Mouse (Mus musculus): ENCODE data around the gene Olfr62. TPM values are rescaled to one million over a fixed set of nuclear protein-coding genes. Genes with fewer than 3 reads are reported as not detected.

Gene Olfr62
- not detected in 2 replicates for polyA plus RNA-seq (2012; rRNA removed)

DNA sequence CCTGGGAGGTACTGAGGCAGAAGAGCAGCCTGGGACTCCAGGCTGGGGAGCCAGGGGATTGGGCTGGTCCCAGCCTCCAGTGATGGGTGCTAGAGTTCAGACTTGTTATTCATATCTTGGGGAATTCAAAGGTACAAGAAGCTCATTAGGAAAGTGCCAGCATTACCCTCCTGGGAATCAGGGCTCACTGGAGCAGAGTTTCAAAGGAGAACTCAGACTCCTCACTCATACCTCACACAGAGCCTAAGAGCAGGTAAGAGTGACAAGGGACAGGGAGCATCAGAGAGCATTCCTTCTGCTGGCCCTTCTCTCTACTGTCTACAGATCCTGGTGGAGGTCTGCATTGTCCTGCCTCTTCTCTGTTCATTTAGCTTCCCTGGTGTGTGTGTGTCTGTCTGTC, at the start of gene Olfr62:
Gene Olfr62, plus strand, starts transcription at position 301 of the 400 bp plus-strand sequence.
- no peak for DNase-seq (ENCODE audit: low read depth)

DNA sequence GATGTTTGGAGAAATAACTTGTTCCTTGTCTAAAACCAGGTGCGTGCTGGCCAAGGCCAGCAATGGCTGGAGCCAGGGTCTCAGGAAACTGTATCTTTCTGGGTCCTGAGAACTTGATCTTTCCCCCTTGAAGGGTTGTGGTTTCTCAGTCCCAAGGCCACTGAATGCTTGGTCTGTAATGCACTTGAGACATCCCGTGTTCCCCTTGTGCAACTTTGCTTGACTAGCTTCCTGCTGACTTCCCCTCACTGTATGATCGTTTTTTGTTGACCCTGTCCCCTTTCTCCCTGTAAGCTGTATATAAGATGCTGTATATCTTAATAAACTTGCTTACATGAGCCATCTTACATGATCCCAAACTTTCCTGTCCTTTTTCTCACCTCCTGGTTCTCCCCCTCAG, 48.9 kb upstream of the Olfr62 start:
- no peak for DNase-seq (ENCODE audit: low read depth)

DNA sequence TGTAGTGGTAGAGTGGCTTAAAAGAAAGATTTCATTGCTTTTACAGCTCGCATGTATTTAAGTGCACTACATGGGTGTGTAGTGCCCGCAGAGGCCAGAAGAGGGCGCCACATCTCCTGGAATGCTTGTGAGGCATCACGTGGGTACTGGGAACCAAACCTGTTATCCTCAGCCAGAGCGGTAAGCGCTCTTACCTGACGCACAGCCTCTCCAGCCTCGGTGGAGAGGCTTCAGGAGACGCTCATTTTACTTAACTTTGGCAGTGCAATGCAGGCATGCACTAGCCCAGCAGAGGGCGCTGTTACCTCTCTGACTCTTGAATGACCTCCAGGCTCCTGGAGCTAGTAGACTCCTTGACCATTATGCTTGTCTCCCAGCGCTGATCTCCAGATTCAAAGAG, 46.1 kb upstream of the Olfr62 start:
- DNase-seq (ENCODE audit: low read depth) = no peak

DNA sequence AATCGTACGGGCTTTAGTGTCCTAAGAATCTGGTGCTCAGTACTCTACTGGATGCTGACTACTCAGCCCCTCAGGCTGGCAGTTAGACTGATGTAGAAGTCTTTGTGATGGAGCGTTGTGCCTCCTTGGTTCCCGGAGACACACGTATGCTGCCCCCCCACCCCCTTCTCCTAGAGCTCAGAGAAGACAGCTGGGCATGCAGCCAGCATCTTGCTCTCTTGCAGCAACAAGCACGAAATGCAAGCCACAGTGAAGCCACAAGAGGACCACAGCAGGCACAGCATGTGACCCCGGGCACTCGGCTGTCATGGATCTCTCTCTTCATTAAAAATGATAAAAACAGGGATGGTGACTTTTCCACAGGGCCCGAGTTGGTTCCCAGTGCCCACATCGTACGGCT, 43.3 kb upstream of the Olfr62 start:
- DNase-seq (ENCODE audit: low read depth) = no peak

DNA sequence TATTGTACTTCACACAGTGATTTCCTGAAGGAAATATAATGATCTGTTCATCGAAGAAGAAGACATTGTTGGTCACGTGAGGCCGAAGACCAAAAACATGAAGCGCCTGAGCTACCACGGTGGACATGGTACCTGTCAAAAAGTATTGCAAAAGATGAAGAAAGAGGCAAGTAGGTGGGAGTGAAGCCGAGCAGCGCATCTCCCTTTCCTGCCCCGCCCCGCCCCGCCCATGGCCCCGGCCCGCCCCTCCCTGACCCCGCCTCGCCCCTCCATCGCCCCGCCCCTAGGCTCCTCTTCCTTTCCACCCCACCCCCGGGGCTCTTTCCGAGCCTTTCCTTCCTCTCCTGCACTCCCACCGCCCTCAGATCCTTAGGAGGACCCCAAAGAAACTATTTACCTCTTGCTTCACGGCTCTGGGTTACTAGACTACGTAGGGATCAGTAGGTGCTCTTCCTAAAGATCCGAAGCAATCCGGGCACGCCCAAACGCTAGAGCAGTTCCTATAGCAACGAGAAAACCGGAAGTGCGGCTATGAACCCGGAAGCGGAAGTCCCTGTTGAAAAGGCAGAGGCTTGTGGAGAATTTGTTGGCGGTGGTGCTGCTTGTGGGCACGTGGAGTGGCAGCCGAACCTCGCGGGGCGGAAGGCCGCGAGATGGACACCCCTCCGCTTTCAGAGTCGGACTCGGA, 38.3 kb upstream of the Olfr62 start, which contains the start of the genes Cfap57 and Ebna1bp2:
Gene Cfap57, minus strand, starts transcription at position 499 of the 688 bp plus-strand sequence.
Gene Ebna1bp2, plus strand, starts transcription at position 521 of the 688 bp plus-strand sequence.
- DNase-seq (ENCODE audit: low read depth) = no peak

DNA sequence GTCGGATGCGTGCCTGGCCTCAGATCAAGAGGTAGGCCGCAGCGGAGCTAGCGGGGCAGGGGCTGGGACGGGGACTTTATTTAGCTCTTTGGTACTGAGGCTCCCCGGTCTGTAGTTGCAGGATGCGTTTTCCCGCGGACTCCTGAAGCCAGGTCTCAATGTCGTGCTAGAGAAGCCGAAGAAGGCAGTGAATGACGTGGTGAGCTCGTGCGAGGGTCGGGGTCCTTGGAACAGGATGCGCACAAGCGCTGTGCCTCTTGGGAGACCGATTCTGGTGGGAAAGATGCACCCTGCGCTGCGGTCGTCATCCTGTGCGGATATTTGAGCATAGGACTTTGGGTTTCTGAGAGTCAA, 37.8 kb upstream of the Olfr62 start:
- DNase-seq (ENCODE audit: low read depth) = no peak

DNA sequence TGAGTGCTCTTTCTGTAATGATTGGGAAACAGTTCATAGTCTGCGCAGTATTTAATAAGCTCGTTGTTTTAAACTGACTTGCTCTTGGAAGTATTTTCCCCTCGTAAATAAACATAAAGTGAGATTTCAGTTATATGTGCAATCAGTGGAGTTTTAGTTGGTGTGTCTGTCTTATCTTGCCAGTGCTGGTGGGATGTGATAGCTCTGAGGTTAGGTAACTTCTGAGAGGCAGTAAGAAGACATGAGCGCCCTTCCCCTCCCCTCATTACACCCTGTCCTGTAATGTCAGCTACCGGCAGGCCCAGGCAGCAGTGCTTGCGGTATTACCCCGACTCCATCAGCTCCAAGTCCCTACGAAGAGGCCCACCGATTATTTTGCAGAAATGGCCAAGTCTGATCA, 37.0 kb upstream of the Olfr62 start:
- no peak for DNase-seq (ENCODE audit: low read depth)

DNA sequence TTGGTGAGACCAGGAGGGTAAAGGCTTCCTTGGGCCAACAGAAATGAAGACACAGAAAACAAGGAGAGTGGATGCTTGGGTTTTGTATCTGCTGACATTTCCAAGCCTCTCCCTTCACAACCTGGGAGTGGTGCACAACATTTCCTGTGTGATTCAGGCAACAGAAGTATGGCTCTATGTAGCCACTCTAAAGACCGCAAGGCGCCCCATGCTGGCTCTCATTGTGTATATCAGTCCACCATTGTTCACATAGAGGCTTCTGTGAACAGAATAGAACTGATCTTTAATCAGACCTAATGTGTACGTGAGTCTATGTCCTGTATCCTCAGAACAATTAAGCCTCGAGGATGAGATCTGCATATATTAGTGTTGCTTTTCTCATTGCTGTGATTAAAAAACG, 28.5 kb upstream of the Olfr62 start:
- no peak for DNase-seq (ENCODE audit: low read depth)

DNA sequence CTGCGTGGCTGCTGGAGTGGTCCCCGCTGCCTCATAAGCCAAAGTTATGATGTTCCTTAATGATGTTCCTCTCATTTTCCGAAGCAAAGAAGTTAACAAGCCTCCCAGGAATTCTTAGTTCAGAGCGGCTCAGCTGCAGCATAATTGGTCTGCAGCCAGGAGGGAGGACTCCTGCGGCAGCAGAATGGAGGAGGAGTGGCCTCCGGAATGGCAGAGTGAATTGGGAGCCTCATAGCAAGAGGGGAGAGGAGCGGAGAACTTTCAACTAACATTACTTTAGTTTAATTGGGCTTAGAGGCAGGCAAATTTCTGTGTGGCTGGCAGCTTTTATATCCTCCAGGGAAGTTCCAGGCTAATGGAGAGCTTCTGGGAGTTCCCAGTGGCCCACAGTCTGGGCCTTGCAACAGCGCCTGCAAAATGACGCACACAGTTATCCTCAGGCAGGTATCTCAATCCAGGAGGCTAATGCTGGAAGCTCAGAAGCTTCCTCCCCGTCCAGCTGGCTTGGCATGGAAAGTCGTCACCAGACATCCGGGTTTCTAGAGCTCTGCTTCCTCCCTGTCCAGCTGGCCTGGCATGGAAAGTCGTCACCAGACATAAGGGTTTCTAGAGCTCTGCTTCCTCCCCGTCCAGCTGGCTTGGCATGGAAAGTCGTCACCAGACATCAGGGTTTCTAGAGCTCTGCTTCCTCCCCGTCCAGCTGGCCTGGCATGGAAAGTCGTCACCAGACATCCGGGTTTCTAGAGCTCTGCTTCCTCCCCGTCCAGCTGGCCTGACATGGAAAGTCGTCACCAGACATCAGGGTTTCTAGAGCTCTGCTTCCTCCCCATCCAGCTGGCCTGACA, 16.2 kb upstream of the Olfr62 start:
- no peak for DNase-seq (ENCODE audit: low read depth)

DNA sequence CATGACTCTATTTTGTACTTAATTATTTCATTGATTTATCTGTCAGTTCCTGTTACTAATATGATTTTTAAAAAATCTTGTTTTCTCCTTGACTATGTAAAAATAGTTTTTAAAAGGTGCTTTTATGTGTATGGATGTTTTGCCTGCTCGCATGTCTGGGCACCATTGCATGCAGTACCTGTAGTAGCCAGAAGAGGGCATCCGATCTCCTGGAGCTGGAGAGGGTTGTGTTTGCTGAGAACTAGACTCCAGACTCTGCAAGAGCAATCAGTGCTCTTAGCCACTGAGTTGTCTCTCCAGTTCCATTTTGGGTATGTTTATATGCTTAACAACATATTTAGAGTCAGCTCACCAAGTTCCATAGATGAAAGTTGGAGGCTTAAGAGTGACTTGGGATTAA, 13.5 kb upstream of the Olfr62 start:
- no peak for DNase-seq (ENCODE audit: low read depth)

DNA sequence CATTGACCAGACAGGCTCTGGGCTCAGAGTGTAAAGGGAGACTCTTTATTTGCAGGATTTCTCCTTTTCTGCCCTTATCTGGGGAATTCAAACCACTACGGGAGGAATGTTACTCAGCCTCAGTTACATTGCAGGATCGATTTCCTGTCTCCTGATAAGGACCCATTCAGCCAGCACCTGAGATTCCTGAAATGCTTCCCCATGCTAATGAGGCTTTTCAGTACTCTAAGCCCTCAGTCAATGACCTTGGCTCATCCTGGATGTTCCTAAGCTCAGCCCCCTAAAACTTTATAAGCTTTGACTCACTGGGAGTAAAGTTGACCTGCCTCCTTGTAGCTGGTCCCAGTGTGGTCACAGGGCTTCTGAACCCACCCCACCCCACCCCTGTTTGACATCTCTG, 28.3 kb downstream of the Olfr62 start:
- DNase-seq (ENCODE audit: low read depth) = no peak

DNA sequence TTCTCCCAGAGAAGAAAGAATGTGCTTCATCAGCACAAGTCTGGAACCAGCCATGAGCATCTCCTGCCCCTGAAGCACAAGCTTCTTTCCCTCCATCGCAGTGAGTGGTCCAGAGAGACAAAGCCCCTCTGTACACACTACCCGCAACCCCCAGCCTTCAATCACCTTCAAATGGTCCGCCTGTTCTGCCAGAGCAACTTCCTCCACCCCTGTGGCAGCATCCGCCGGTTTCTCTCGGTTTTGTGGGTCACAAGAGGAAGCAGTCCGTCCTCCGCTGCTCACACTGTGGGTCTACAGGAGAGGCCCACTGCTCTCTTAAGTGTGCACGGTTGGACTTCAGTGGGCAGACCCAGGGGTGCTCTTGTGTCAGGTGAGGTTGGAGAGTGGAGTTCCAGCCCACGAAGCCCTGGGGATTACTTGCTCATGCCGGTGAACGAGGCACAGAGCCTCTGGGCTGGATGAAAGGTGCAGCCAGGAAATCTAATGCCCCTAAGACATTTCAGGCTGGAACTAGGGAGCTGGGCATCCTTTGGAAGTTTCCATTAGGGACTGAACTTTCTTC, 33.7 kb downstream of the Olfr62 start, which contains the start of gene Olfr1342:
Gene Olfr1342, minus strand, starts transcription at position 345 of the 562 bp plus-strand sequence.
- DNase-seq (ENCODE audit: low read depth) = no peak

DNA sequence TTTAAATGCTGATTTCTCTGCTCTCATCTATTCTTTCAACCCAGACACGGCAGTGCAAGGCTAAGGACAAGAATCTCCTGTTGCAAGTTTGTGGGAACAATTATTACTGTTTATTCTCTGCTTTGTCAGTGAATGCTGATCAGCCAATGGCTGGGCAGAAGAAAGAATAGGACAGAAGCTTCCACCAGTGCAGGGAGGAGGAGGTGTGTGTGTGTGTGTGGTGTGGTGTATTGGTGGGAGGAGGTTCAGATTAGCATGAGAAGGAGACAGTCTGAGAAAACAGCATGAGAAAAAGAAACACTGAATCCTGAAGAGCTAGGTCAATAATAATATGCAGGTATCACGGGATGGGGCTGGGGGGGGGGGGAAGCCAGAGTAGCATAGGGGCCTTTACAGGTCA, 35.1 kb downstream of the Olfr62 start:
- DNase-seq (ENCODE audit: low read depth) = no peak

DNA sequence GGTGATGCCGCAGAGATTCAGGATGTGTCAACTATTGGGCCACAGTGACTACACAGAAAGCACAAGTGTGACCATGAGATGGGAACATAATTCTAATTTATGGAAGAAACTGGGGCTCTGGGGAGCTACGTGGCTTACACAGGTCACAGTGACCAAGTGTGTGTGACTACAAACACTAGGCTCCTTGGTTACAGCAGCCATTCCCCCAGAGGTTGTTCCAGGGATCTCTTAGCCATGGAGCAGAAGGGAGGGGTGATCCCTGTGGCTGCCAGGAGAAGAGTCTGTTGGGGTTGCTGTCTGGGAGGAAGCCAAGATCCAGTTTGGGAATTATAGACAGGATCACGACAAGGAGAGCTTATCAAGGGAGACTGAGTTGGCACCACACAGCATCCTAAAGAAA, 44.5 kb downstream of the Olfr62 start, which contains the start of gene Olfr1341:
Gene Olfr1341, plus strand, starts transcription at position 301 of the 400 bp plus-strand sequence.
- DNase-seq (ENCODE audit: low read depth) = no peak

DNA sequence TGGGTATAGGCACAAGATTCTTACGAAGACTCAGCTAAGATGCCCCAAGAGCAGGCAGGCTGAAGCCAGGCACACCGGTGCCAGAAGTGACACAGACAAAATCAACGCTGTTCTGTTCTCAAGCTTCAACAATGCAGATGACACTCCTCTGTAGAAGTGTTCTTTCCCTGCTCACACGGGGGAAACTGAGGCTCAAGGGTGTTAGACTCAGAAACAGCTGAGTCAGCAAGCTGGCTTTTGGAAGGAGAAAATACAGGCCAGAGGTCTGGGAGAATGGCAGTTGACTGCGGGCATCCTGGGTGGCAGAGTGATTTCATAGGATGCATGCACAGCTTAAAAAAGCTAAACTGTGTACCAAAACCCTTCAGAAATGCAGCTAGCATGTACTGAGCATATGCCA, 49.3 kb downstream of the Olfr62 start:
- DNase-seq (ENCODE audit: low read depth) = no peak

DNA sequence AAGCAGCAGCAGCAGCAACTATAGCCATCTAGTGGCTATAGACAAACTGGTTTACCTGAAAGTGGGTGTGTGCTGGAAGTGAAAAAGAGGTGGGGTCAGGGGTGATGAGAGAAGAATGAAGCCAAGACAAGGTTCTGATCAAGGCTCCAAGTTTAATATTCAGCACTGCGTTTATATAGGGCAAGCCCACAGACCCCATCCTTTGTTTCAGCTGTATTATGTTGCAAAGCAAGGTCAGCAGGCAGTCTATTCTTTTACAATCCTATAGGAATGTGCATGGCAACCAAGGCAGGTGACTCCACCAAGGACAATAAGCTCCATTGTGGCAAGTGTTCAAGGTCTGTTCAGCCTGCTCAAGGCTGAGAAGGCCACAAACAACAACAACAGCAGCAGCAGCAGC, 52.9 kb downstream of the Olfr62 start:
- DNase-seq (ENCODE audit: low read depth) = no peak

Other genes starting within 250 kb of the Olfr62 start
- gene Szt2, start 249.7 kb upstream of the Olfr62 start, polyA plus RNA-seq (2012; rRNA removed) = 18.1 and 20.6 TPM in 2 replicates
- 36.9 and 45.5 TPM in 2 replicates for gene Med8, start 249.6 kb upstream of the Olfr62 start, polyA plus RNA-seq (2012; rRNA removed)
- 120 and 164 TPM in 2 replicates for gene Elovl1, start 230.9 kb upstream of the Olfr62 start, polyA plus RNA-seq (2012; rRNA removed)
- gene Cdc20, start 221.6 kb upstream of the Olfr62 start, polyA plus RNA-seq (2012; rRNA removed) = 5.1 and 8.8 TPM in 2 replicates
- gene Mpl, start 201.4 kb upstream of the Olfr62 start, polyA plus RNA-seq (2012; rRNA removed) = 0.06 and 0.07 TPM in 2 replicates
- gene Tie1, start 168.9 kb upstream of the Olfr62 start, polyA plus RNA-seq (2012; rRNA removed) = 37.1 and 47.6 TPM in 2 replicates
- gene 2610528J11Rik, start 132.0 kb upstream of the Olfr62 start, polyA plus RNA-seq (2012; rRNA removed) = 26.7 and 28.6 TPM in 2 replicates
- gene Tmem125, start 114.9 kb upstream of the Olfr62 start, polyA plus RNA-seq (2012; rRNA removed) = 25.1 and 25.7 TPM in 2 replicates
- gene Cfap57, start 38.2 kb upstream of the Olfr62 start, polyA plus RNA-seq (2012; rRNA removed) = 0.30 and 0.71 TPM in 2 replicates
- gene Ebna1bp2, start 38.2 kb upstream of the Olfr62 start, polyA plus RNA-seq (2012; rRNA removed) = 16.8 and 22.0 TPM in 2 replicates
- gene Olfr1342, start 33.8 kb downstream of the Olfr62 start, polyA plus RNA-seq (2012; rRNA removed) = 0.11 and 0.25 TPM in 2 replicates
- 0.25 and 0.53 TPM in 2 replicates for gene Olfr1341, start 44.6 kb downstream of the Olfr62 start, polyA plus RNA-seq (2012; rRNA removed)
- gene Olfr1340, start 61.2 kb downstream of the Olfr62 start, polyA plus RNA-seq (2012; rRNA removed) = not detected in 2 replicates
- not detected in 2 replicates for gene Olfr1339, start 73.2 kb downstream of the Olfr62 start, polyA plus RNA-seq (2012; rRNA removed)
- gene Olfr1338, start 99.8 kb downstream of the Olfr62 start, polyA plus RNA-seq (2012; rRNA removed) = 8.5 and 10.8 TPM in 2 replicates
- gene Olfr1337, start 123.6 kb downstream of the Olfr62 start, polyA plus RNA-seq (2012; rRNA removed) = 0.42 TPM in 1 of 2 replicates, not detected in the other
- gene Olfr1335, start 151.0 kb downstream of the Olfr62 start, polyA plus RNA-seq (2012; rRNA removed) = not detected in 2 replicates
- not detected in 2 replicates for gene Olfr1333, start 177.3 kb downstream of the Olfr62 start, polyA plus RNA-seq (2012; rRNA removed)
- gene Olfr1331, start 205.7 kb downstream of the Olfr62 start, polyA plus RNA-seq (2012; rRNA removed) = not detected in 2 replicates
- gene Olfr1330, start 229.6 kb downstream of the Olfr62 start, polyA plus RNA-seq (2012; rRNA removed) = 0.36 TPM in 1 of 2 replicates, not detected in the other